14 mouse cellular contexts compared by ENCODE assay signal in the genomic region with DNA sequence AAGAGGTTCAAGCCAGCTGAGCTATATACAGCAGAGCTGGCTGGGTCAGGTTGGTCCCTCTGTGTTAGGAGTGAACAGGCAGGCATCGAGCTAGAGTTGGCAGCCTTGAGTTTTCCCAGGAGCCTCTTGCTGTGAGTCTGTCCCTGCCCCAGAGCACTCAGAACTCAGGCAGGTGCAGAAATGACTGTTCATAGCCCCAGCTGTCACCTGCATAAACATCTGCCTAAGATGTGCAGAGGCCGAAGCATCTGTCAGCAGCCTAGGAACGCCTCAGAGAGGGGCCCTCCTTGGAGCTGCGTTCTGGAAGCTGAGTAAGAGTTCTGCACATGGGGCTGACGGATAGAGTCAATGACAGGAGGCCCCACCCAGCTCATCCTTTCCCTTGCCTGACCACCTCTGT. TPM values are rescaled to one million over a fixed set of nuclear protein-coding genes. Genes with fewer than 3 reads are reported as not detected.
DNase-seq lines count a peak whose midpoint lies in the region; ATAC-seq and TF ChIP-seq lines count a peak whose summit lies in the region.
"Had no signal": no experiment of that assay in that cellular context is flagged by ENCODE, and none has a peak within 500 bp of the region (broad histone marks: within the 10 kb centered on the region; RNA-seq: fewer than 3 reads in every experiment).

No protein-coding gene starts in this region.

- peak; percentile 39 for DNase-seq in kidney, adult 2 months
- no peak for DNase-seq in kidney, postnatal 25 days
- peak; percentile 30 for DNase-seq in A20 (ENCODE audit: low read depth, low spot score)
- DNase-seq in CH12.LX (ENCODE audit: extremely low read depth): peak; percentile 45
- DNase-seq in liver, postnatal 0 days: no peak
- DNase-seq in MN1 (ENCODE audit: low spot score): no peak
- DNase-seq: adrenal gland, postnatal 10 days; cerebellum, postnatal 36 days; gastrocnemius, postnatal 14 days; kidney, postnatal 36 days; right cerebral cortex, adult 18-20 months had no signal

- H3K9me3 ChIP-seq in CH12.LX (replicated peaks; ENCODE audit: low read length): no peaks in the 10 kb centered on the region
- H3K9me3 ChIP-seq in liver, postnatal 0 days (ENCODE audit: low read length): no peaks in the 10 kb centered on the region
- H3K9me3 ChIP-seq in forebrain, embryonic 13.5 days (replicated peaks): no peaks in the 10 kb centered on the region
- H3K9me3 ChIP-seq: embryonic facial prominence, embryonic 13.5 days had no signal

- in situ Hi-C loops in CH12.LX (cut with MboI; ENCODE audit: low pct_ligation_motif_present, low pct_unique_long_range_greater_than_20kb, low sequenced_read_pairs): no loop called here

- no peak overlapping the region for H3K9ac ChIP-seq in CH12.LX (ENCODE audit: insufficient read depth, low read depth)
- no peak overlapping the region for H3K9ac ChIP-seq in liver, postnatal 0 days (replicated peaks)
- no peak overlapping the region for H3K9ac ChIP-seq in forebrain, embryonic 13.5 days
- H3K9ac ChIP-seq: embryonic facial prominence, embryonic 13.5 days had no signal

- H3K79me2 ChIP-seq in CH12.LX (replicated peaks; ENCODE audit: control insufficient read depth, extremely low read depth, insufficient read depth, poor library complexity, severe bottlenecking): no peaks in the 10 kb centered on the region

- peaks cover 1% of the 10 kb centered on the region; the same call in 1 of the 2 replicates for H3K36me3 ChIP-seq in kidney, adult 2 months (ENCODE audit: control insufficient read depth, insufficient read depth, low read length)
- H3K36me3 ChIP-seq in CH12.LX (replicated peaks in 1 of 2; ENCODE audit: control insufficient read depth in 1 of 2, insufficient read depth in 1 of 2, low read length in 1 of 2): no peaks in the 10 kb centered on the region
- H3K36me3 ChIP-seq in liver, postnatal 0 days (replicated peaks; ENCODE audit: insufficient read depth, low read length): peaks cover 36% of the 10 kb centered on the region
- no peaks in the 10 kb centered on the region for H3K36me3 ChIP-seq in forebrain, embryonic 13.5 days (ENCODE audit: poor library complexity, severe bottlenecking)
- H3K36me3 ChIP-seq: embryonic facial prominence, embryonic 13.5 days had no signal

- H3K27ac ChIP-seq in kidney, adult 2 months (ENCODE audit: insufficient read depth, low read depth, low read length): peak overlapping the region; percentile 68
- no peak overlapping the region for H3K27ac ChIP-seq in CH12.LX (ENCODE audit: insufficient read depth, low read depth)
- H3K27ac ChIP-seq in liver, postnatal 0 days (ENCODE audit: low read depth): peak overlapping the region; percentile 23; the same call in 1 of the 2 replicates
- H3K27ac ChIP-seq in forebrain, embryonic 13.5 days: no peak overlapping the region

- no peak for TF ChIP-seq CTCF in kidney, adult 2 months (conservative IDR thresholded peaks at IDR 0.05; ENCODE audit: insufficient read depth, insufficient read length, low read depth, low read length)
- no peak for TF ChIP-seq CTCF in CH12.LX (conservative IDR thresholded peaks at IDR 0.05 in 1 of 2, IDR thresholded peaks at IDR 0.05 in 1 of 2; ENCODE audit: low read depth in 2 of 2, low read length in 2 of 2)
- no peak for TF ChIP-seq CTCF in liver, postnatal 0 days (IDR thresholded peaks at IDR 0.05; ENCODE audit: low read depth)

- no peak overlapping the region for H3K4me3 ChIP-seq in kidney, adult 2 months (ENCODE audit: insufficient read depth, low read depth, low read length)
- no peak overlapping the region for H3K4me3 ChIP-seq in CH12.LX (replicated peaks in 1 of 3; ENCODE audit: low read depth in 2 of 3, low read length in 2 of 3, poor library complexity in 1 of 3)
- H3K4me3 ChIP-seq in liver, postnatal 0 days (ENCODE audit: low read depth, low read length): no peak overlapping the region
- no peak overlapping the region for H3K4me3 ChIP-seq in forebrain, embryonic 13.5 days
- H3K4me3 ChIP-seq: embryonic facial prominence, embryonic 13.5 days had no signal

- H3K27me3 ChIP-seq in kidney, adult 2 months (replicated peaks; ENCODE audit: control insufficient read depth, insufficient read depth, low read length): no peaks in the 10 kb centered on the region
- peaks cover 43% of the 10 kb centered on the region for H3K27me3 ChIP-seq in CH12.LX (replicated peaks)
- no peaks in the 10 kb centered on the region for H3K27me3 ChIP-seq in liver, postnatal 0 days (ENCODE audit: insufficient read depth, low read length)
- H3K27me3 ChIP-seq in forebrain, embryonic 13.5 days: no peaks in the 10 kb centered on the region
- H3K27me3 ChIP-seq: embryonic facial prominence, embryonic 13.5 days had no signal

- dilution Hi-C loops in CH12.LX (cut with MboI; ENCODE audit: extremely low pct_ligation_motif_present, extremely low pct_unique_long_range_greater_than_20kb, low sequenced_read_pairs): no loop called here

- no peak for TF ChIP-seq RAD21 in CH12.LX (IDR thresholded peaks at IDR 0.05; ENCODE audit: low read depth, low read length)

- TF ChIP-seq EP300 in CH12.LX (IDR thresholded peaks at IDR 0.05; ENCODE audit: low read length): peak; percentile 35; the same call in 1 of the 2 replicates
- TF ChIP-seq EP300 in liver, postnatal 0 days (IDR thresholded peaks at IDR 0.05; ENCODE audit: low read depth): no peak

- H3K4me1 ChIP-seq in kidney, adult 2 months (ENCODE audit: control insufficient read depth, insufficient read depth, low read length): peaks cover 25% of the 10 kb centered on the region; the same call in 1 of the 2 replicates
- peaks cover 0 to 18% of the 10 kb centered on the region in 2 experiments; a peak in 2 of 4 replicates for H3K4me1 ChIP-seq in CH12.LX (ENCODE audit: control insufficient read depth in 1 of 2, insufficient read depth in 2 of 2)
- H3K4me1 ChIP-seq in liver, postnatal 0 days (ENCODE audit: insufficient read depth): peaks cover 26% of the 10 kb centered on the region
- peaks cover 6% of the 10 kb centered on the region; the same call in 1 of the 2 replicates for H3K4me1 ChIP-seq in forebrain, embryonic 13.5 days

- no peak for ATAC-seq in liver, postnatal 0 days
- no peak for ATAC-seq in forebrain, embryonic 13.5 days
- ATAC-seq: forebrain, embryonic 14.5 days had no signal

- TF ChIP-seq POLR2A in kidney, adult 2 months (IDR thresholded peaks at IDR 0.05; ENCODE audit: low read depth, low read length): no peak
- no peak for TF ChIP-seq POLR2A in CH12.LX (IDR thresholded peaks at IDR 0.05; ENCODE audit: low read depth, low read length)

- WGBS in kidney, adult 2 months: 40% methylated on average over 5 of the region's 5 CpGs
- WGBS in liver, postnatal 0 days (ENCODE audit: insufficient replicate concordance): 61% methylated on average over 5 of the region's 5 CpGs
- WGBS in forebrain, embryonic 13.5 days: 73% methylated on average over 5 of the region's 5 CpGs

- no peak overlapping the region for H3K4me2 ChIP-seq in CH12.LX (ENCODE audit: insufficient read depth, low read depth, poor library complexity, severe bottlenecking)
- no peak overlapping the region for H3K4me2 ChIP-seq in liver, postnatal 0 days (ENCODE audit: low read depth, low read length)
- H3K4me2 ChIP-seq in forebrain, embryonic 13.5 days: no peak overlapping the region
- H3K4me2 ChIP-seq: embryonic facial prominence, embryonic 13.5 days had no signal

TF ChIP-seq in CH12.LX, 34 proteins besides CTCF, POLR2A, EP300 and RAD21:
- TF ChIP-seq ETS1 (conservative IDR thresholded peaks at IDR 0.05; ENCODE audit: low read depth, low read length): no peak
- no peak for TF ChIP-seq HCFC1 (IDR thresholded peaks at IDR 0.05; ENCODE audit: low read depth, low read length)
- no peak for TF ChIP-seq MEF2A (IDR thresholded peaks at IDR 0.05; ENCODE audit: borderline replicate concordance, low read depth, low read length)
- TF ChIP-seq JUN (IDR thresholded peaks at IDR 0.05; ENCODE audit: insufficient read depth, low read depth, low read length): no peak
- no peak for TF ChIP-seq USF1 (IDR thresholded peaks at IDR 0.05; ENCODE audit: low read depth, low read length)
- TF ChIP-seq CHD2 (IDR thresholded peaks at IDR 0.05; ENCODE audit: low read length): no peak
- no peak for TF ChIP-seq ZKSCAN1 (IDR thresholded peaks at IDR 0.05; ENCODE audit: borderline replicate concordance, low read depth, low read length)
- no peak for TF ChIP-seq MAZ (IDR thresholded peaks at IDR 0.05; ENCODE audit: low read depth, low read length)
- TF ChIP-seq MYC (IDR thresholded peaks at IDR 0.05; ENCODE audit: low read depth, low read length): no peak
- TF ChIP-seq IRF4 (IDR thresholded peaks at IDR 0.05; ENCODE audit: low read depth, low read length): 0 out of 2 replicates have a peak, but pooled peaks have one; percentile 19
- TF ChIP-seq SMC3 (IDR thresholded peaks at IDR 0.05; ENCODE audit: low read depth, low read length): no peak
- TF ChIP-seq ELF1 (IDR thresholded peaks at IDR 0.05; ENCODE audit: low read depth, low read length): no peak
- no peak for TF ChIP-seq KAT2A (IDR thresholded peaks at IDR 0.05; ENCODE audit: insufficient replicate concordance, low read length)
- TF ChIP-seq TBP (conservative IDR thresholded peaks at IDR 0.05; ENCODE audit: low read depth, low read length): no peak
- peak; percentile 92 for TF ChIP-seq TCF12 (IDR thresholded peaks at IDR 0.05; ENCODE audit: low read depth, low read length)
- no peak for TF ChIP-seq ZC3H11A (IDR thresholded peaks at IDR 0.05; ENCODE audit: low read depth, low read length)
- no peak for TF ChIP-seq RCOR1 (conservative IDR thresholded peaks at IDR 0.05; ENCODE audit: low read depth, low read length)
- no peak for TF ChIP-seq SIN3A (IDR thresholded peaks at IDR 0.05; ENCODE audit: low read length)
- no peak for TF ChIP-seq PAX5 (IDR thresholded peaks at IDR 0.05; ENCODE audit: low read length)
- no peak for TF ChIP-seq USF2 (conservative IDR thresholded peaks at IDR 0.05; ENCODE audit: low read depth, low read length)
- no peak for TF ChIP-seq NELFE (IDR thresholded peaks at IDR 0.05; ENCODE audit: low read depth, low read length)
- TF ChIP-seq BHLHE40 (IDR thresholded peaks at IDR 0.05; ENCODE audit: low read depth, low read length): peak; percentile 29; the same call in 1 of the 2 replicates
- TF ChIP-seq JUND (conservative IDR thresholded peaks at IDR 0.05; ENCODE audit: low read depth, low read length): 0 out of 2 replicates have a peak, but pooled peaks have one; percentile 20
- no peak for TF ChIP-seq NRF1 (IDR thresholded peaks at IDR 0.05; ENCODE audit: low read depth, low read length)

RNA-seq across cellular contexts. Expression of a gene that starts 31.3 kb away (rescaled TPM):
- 217 and 221 TPM in 2 replicates for polyA plus RNA-seq in kidney, adult 2 months (2012; rRNA removed)
- 0.04 and 0.08 TPM in 2 replicates for total RNA-seq in CH12.LX (2012; rRNA removed)
- total RNA-seq in CH12.LX (2014; rRNA removed): 0.09 and 0.50 TPM in 2 replicates
- polyA plus RNA-seq in CH12.LX (2012; ENCODE audit: insufficient read length, low read depth): 0.21 and 0.72 TPM in 2 replicates
- polyA plus RNA-seq in liver, postnatal 0 days (2015; fragmentation: Nextera tagmentation; extraction: Ambion mirVana): 44.4 and 59.7 TPM in 2 replicates
- 3.9 and 4.7 TPM in 2 replicates for polyA plus RNA-seq in forebrain, embryonic 13.5 days (2015; fragmentation: Nextera tagmentation; extraction: Ambion mirVana)

Comparison
In these comparisons a context has a peak if more than half of its experiments do, and no peak if none do; other contexts are left out.
1. DNase-seq: peak in kidney, adult 2 months (single experiment), A20 (single experiment) and CH12.LX (single experiment); none in kidney, postnatal 25 days (0 of 2), liver, postnatal 0 days (single experiment) and MN1 (single experiment).
2. H3K27ac ChIP-seq: peak in kidney, adult 2 months (single experiment) and liver, postnatal 0 days (single experiment); none in CH12.LX (single experiment) and forebrain, embryonic 13.5 days (single experiment).